Mouse (Mus musculus) lung, adult 2 months (tissue): Measurements from ENCODE around the gene Atp5g3.

Experiments used
- CTCF ChIP-seq: fragments of 200-500 bp; IDR thresholded peaks from 2 replicates; pipeline ENCODE4 v1.5.1; 2011; ENCODE audit warnings: mild to moderate bottlenecking, low read length, control low read depth; ENCODE audit not compliant: insufficient read depth
- POLR2A ChIP-seq: fragments of 200-500 bp; IDR thresholded peaks from 2 replicates; pipeline ENCODE4 v1.6.1; 2011; ENCODE audit warnings: low read depth, mild to moderate bottlenecking, control low read depth, low read length, borderline replicate concordance; ENCODE audit errors: extremely low read depth

DNA sequence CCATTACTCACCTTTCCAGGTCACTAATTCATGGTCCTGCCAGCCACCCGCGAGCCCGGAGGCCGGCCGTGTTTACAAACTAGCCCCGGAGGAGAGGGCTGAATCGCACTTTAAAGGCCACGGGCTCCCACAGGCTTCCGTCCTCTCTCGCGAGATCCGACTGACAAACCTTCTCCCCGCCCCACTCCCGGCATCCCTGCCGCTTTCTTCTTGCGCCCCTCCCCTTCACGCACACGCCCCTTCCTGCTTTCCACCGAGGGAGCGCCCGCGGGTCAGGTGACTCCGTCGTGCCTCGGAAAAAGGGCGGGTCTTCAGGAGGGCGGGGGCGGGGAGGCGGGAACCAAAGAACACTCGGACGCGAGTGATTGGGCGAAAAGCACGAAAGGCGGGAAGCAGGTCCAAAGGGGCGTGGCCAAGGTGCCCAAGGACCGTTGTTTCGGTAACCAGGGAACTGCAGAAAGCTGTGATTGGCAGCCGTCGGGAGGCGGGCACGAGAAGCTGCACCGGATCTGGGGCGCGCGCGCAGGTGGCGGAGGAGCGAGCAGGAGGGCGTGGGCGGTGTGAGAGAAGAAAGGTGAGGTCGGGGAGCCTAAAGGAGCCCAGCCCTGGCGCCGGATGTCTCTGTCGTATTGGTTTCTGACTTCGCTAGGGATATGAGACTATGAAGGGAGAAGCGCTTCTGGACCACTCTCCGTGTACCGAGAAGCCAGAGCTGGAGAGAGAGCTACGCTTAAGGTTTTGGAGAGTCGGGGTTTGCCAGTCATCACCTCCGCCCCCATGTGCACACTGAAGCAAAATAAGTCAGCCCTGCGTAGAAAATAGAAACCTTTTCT lies 18.4 kb downstream of the Atp5g3 start, which contains the start of gene Atf2:
- TF ChIP-seq CTCF, result no peak
- peak; percentile 82 for TF ChIP-seq POLR2A
